Mouse (Mus musculus): ENCODE results near the gene Hormad1.

DNA sequence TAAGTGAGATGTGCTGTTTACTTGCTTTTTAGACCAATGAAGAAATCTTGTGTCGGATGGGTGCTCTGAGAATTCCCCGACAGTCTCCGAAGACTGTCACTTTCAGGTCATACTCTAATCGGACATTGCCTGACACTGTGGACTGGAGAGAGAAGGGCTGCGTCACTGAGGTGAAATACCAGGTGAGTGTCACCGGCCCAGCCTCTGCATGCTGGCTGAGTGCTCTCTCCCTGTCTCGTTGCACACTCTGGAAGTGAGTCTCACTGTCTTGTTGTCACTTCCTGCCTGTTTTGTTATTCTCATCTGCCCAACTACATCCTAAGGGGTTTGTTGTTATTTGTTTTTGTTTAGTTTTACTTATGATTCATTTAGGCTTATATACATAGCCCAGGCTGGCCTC is 16.5 kb upstream of the Hormad1 start:
- TF ChIP-seq CEBPB (IDR thresholded peaks at IDR 0.05; ENCODE audit: insufficient read depth, poor library complexity, severe bottlenecking) (no peak), MYOD1 (IDR thresholded peaks at IDR 0.05; ENCODE audit: control insufficient read depth in 1 of 3, insufficient read length in 2 of 3, low read depth in 2 of 3) (no peak), POLR2A (IDR thresholded peaks at IDR 0.05; ENCODE audit: insufficient read length, low read depth) (no peak), MYOG (IDR thresholded peaks at IDR 0.05; ENCODE audit: control insufficient read depth in 1 of 3, insufficient read depth in 1 of 3, insufficient read length in 2 of 3, low read depth in 2 of 3) (no peak), USF1 (IDR thresholded peaks at IDR 0.05; ENCODE audit: low read depth) (no peak), TCF12 (IDR thresholded peaks at IDR 0.05; ENCODE audit: insufficient read depth, poor library complexity, severe bottlenecking) (no peak), MAX (IDR thresholded peaks at IDR 0.05; ENCODE audit: low read depth) (no peak), E2F4 (IDR thresholded peaks at IDR 0.05; ENCODE audit: insufficient read depth) (no peak), POLR2AphosphoS2 (IDR thresholded peaks at IDR 0.05; ENCODE audit: insufficient read length, low read depth) (no peak), REST (IDR thresholded peaks at IDR 0.05; ENCODE audit: insufficient read depth, insufficient read length) (no peak)

Data from myocyte (in vitro differentiated cells).